Mouse (Mus musculus): Measurements from ENCODE around the gene Vhl. TPM values are rescaled to one million over a fixed set of nuclear protein-coding genes. Genes with fewer than 3 reads are reported as not detected.

The Vhl gene
- total RNA-seq, 2 experiments from 2014 or later = 20.9 to 21.4 TPM

DNA sequence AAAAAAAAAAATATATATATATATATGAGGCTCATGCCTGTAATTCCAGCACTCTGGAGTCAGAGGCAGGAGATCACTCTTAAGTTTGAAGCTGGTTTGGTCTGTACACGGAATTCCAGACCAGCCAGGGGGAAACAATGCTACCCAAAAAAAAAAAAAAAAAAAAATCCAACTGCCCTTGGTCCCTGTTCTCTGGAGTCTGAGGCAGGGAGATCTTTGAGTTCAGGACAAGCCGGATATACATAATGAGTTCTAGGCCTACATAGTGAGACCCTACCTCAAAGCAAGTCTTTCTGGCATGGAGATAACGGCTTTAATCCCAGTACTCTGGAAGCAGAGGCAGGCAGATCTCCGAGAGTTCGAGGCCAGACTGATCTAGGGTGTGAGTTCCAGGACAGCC, 373 bp upstream of the Vhl start:
- no peak for DNase-seq (ENCODE audit: low spot score in 2 of 2)

DNA sequence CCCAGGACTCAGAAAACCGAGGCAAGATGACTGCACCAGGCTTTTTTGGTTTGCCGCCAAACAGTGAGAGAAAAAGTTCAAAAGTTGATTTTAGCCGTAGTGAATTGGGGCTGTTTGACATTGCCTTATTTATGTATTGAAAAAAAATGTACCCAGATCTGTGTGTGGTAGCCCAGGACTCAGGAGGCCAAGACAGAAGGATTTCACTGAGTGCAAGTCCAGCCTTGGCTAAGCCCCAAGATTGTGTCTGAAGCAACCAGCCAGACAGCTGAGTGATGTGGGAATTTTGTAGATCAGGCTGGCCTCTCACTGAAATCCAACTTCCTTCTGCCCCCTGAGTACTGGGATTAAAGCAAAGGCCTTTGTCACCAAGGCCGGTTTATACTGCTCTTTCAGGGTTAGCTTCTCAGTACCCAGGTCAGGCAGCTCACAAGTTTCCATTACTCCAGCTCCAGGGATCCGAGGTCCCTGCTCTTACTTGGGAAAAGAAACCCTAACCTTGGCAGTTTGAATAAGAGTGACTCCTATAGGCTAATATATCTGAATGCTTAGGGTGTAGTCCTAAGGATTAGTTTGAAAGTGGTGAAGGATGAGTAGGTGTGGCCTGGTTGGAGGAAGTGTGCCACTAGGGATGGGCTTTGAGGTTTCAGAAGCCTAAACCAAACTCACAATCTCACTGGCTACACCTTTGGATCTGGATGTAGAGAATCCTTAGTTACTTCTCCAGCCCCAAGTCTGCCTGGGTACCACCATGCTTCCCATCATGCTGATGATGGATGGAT, 1.4 kb downstream of the Vhl start:
- no peak for DNase-seq (ENCODE audit: low spot score in 2 of 2)

DNA sequence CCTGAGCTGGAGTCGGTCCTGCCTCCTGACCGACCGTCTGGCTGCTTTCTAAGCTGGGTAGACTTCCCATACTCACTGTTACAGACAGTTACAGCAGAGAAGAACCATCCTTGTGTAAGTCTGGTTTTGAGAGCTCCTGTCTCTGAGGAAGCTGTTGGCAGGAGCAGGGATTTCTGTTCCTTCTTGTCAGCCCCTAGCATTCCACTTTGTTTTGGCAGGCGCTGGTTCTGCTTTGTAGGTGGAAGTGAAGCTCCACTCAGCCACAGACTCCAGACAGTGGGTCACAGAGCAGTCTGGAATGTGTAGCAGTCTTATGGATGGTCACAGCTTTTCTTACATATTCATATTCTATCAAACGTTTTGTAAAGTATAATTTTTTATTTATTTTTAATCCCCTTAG, 6.6 kb downstream of the Vhl start:
- no peak for DNase-seq (ENCODE audit: low spot score in 2 of 2)

DNA sequence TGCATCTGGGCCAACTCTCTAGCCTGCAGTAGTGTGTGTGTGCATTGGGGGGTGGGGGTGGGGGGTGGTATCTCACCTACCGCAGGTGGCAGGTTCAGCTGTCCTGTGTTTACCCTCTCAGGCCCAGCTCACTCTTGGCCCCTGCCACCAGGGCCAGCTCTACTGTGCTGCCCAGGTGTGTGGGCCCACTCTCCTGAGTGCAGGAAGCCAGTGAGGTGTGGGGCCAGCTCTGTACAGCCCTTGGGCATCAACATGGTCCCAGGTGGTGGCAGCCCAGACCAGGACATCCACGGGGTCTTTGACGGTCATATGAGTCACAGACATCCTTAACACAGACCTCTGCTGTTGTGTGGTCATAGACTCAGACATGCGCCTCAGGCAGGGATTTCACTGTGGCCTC, 9.1 kb downstream of the Vhl start:
- DNase-seq (ENCODE audit: low spot score in 2 of 2) = no peak

DNA sequence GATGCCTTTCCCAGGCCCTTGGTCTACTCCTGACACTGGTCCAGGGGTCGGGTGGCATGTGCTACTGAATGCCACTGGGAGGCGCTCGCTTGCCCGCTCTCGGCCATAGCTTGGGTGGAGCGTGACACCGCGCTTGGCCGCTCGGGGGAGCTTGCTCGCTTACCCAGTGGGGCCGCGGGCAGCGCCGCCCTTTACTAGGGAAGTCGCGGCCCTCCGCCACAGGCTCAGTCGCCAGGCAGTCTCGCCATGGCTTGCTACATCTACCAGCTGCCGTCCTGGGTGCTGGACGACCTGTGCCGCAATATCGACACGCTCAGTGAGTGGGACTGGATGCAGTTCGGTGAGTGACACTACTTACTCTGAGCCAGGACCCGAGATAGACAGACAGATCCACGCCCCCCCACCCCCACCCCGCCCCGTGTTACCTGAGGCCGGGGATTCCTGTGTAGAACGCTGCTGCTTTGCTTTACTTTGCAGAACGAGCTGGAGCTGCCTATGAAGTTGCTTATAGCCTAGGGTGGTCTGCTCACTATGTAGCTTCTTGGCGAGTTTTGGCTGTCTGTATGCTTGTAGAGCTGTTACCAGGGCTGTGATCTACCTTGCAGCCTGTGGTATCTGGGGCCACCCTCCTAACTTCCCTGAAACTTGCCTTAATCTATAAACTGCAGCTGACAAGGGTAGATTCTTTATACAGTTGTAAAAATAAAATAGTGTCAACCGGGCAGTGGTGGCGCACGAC, 14.7 kb downstream of the Vhl start, which contains the start of gene Irak2:
Gene Irak2, plus strand, starts transcription at position 166 of the 739 bp plus-strand sequence.
- peak; percentile 94 to 97 for DNase-seq (ENCODE audit: low spot score in 2 of 2)

DNA sequence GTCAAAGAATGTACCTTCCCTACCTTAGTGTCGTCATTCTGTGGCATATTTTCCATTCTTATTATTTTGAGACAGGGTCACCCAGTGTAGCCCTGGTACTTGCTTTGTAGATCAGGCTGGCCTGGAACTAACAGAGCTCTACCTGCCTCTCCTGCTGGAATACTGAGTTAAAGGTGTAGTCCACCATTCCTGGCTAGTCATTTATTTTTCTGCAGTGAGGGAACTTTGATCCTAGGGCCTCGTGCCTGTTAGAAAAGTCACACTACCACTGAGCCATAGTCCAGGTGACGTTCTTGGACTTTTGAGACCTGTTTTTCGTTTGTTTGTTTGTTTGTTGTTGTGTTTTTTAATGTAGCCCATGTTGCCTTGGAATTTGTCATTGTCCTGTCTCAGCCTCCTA, 15.4 kb downstream of the Vhl start:
- DNase-seq (ENCODE audit: low spot score in 2 of 2) = no peak

DNA sequence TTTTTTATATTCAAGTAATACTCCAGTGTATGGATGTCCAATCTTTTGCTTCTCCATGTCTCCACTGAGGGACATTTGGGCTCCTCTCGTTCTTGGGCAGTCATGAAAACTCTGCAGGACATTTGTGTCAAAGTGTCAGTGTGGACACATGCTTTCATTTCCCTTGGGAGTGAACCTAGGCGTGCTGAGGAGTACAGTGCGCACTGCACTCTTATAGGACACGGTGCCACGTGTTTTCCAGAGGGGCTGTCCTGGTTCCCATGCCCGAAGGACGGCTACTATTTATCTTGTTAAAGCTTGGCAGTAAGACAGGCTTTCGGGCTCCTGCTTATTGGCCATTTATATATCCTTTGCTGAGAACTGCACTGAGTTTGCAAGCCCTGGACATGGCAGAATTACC, 18.8 kb downstream of the Vhl start:
- DNase-seq (ENCODE audit: low spot score in 2 of 2) = no peak

DNA sequence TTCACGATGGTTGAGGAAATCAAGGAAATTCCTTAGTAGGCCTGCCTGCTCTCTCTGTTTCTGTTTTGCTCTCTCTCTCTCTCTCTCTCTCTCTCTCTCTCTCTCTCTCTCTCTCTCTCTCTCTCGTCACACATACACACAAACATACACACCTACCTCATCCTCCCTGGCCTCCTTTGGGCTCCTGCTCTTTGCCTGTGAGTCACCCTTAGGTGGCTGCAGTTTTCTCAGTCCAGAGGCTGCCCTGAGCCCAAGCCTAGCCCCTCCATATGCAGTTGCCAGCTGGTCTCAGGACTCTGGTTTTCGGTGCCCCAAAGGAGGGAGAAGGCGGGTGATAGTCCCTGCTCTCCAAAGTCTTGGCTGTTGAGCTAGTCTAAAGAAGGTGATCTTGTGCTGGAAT, 19.3 kb downstream of the Vhl start:
- DNase-seq (ENCODE audit: low spot score in 2 of 2) = no peak

DNA sequence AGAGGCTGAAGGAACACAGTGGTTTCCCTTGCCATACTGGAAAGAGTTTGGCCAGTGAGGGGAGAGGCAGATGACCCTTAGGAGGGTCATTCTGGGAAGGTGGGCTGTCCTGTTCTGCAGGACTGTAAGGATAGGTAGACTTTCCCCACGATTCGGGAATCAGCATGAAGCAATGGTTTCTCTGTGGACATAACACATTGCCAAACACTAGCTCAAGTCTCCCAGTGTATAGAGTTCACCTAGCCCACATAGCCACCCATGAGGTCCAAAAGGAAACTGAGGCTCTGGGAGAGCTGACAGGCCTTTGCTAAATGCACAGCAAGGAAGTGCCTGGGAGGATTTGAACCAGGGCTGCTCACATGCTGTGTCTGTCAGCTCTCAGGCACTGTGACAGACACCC, 20.2 kb downstream of the Vhl start:
- DNase-seq (ENCODE audit: low spot score in 2 of 2) = no peak

DNA sequence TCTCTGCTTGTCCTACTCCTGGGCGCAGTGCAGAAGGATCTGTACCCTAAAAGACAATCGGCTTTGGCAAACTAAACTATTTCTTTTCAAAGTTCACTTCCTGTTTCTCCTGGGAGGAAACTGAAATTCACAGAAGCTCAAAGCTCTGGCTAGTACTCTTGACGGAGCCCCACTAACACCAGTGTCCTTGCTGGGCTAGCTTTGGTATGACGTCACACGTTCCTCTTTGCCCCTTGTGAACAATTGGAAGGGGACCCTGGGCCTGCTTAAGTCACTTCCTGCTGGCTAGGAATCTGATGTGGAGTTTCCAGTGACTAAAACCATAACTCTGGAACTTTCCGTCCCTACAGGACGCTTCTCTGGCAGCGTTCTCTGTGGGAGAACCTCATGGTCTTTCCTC, 21.0 kb downstream of the Vhl start:
- DNase-seq (ENCODE audit: low spot score in 2 of 2) = no peak

DNA sequence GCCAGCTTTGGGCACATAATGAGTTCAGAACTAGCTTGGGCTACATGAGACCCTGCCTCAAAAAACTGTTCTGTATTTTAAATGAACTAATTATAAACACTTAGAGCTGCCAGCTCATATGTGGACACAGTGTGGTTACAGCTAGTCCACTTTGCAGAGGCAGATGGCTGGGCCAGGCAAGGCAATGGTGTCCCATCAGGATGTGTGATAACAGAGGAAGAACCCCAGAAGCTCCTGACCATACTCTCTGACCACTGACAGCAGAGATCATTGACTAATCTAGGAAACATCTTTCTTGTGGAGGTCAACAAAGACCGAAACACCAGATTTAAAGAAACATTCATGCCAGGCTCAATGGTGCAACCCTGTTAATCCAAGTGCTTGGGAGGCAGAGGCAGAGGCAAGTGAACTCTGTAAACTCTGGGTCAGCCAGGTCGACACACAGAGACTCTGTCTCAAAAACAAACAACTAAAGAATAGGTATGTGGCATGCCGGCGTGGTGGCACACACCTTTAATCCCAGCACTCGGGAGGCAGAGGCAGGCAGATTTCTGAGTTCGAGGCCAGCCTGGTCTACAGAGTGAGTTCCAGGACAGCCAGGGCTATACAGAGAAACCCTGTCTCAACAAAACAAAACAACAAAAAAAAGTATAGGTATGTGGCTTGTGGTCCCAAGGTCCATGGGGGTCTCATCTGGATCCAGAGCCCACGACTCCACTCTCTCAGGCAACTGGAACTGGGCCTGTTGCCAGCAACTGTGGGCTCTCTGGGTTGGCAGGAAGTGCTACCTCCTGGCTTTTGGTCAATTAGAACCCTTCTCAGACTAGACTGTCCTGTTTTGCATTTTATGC, 25.8 kb downstream of the Vhl start:
- DNase-seq (ENCODE audit: low spot score in 2 of 2) = no peak

DNA sequence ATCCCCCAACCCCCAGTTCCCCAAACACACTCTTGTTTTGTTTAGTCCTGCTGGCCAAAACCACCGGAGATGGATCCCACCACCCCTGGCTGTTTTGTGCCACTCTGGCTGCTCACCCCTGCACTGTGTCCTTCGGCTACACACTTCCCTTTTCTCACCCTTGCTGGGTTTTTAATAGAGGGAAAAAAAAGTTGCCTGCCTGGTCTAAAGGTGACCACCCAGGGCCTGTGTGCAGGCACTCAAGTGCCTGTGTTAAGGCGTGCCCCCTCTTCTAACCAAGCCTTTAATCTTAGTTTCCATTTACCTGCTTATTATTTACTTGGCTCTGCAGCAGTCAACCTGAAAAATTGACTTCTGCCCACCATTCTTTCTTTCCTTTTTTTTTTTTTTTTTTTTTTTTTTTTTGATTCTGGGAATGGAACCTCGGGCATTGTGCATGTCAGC, 26.5 kb downstream of the Vhl start:
- no peak for DNase-seq (ENCODE audit: low spot score in 2 of 2)

DNA sequence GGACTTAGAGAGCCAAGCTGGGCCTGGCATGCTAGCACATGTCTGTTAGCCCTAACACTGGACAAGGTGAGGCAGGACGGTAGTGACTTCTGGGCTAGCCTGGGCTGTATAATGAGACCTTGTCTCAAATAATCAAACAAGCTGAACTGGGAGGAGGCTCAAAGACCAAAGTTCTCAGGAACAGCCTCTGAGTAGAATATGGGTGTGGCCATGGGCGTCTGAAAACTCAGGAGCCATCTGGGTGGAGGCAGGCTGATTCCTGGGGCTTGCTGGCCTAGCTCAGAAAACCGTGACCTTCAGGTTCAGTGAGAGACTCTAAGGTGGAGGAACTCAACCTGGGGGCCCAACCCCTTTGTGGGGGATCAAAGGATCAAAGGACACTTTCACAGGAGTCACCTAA, 27.9 kb downstream of the Vhl start:
- DNase-seq (ENCODE audit: low spot score in 2 of 2) = no peak

DNA sequence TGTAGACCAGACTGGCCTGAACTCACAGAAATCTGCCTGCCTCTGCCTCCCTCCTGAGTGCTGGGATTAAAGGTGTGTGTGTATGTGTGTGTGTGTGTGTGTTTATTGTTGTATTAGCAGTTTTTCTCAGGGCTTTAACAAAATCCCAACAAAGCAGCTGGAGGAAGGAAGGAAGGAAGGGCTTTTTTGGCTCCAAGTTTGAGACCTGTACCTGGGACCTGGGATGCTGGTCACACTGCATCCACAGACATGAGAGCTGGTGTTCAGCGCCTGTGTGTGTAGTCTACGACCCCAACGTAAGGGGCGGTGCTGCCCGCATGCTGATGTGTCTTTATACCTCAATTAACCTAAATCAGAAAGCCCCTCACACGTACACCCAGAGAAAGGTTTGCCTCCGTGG, 29.8 kb downstream of the Vhl start:
- no peak for DNase-seq (ENCODE audit: low spot score in 2 of 2)

DNA sequence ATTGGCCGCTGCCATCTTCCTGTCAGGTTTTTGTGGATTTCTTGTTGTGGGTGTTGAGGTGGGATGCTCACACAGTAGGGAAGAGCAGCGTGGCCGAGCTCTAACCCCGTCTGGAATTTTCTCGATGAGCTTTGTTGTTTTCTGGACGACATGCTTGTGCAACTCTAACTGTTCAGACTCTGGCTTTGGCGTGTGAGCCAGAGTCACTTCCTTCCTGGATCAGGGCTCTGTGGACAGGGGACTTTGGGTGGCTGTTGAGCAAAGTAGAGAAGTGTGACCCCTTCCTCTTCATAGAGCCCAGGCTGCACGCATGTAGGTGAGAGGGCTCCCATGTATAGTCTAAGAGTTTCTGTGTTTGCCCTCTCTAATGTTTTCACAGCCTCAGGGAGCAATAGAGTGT, 30.3 kb downstream of the Vhl start:
- no peak for DNase-seq (ENCODE audit: low spot score in 2 of 2)

DNA sequence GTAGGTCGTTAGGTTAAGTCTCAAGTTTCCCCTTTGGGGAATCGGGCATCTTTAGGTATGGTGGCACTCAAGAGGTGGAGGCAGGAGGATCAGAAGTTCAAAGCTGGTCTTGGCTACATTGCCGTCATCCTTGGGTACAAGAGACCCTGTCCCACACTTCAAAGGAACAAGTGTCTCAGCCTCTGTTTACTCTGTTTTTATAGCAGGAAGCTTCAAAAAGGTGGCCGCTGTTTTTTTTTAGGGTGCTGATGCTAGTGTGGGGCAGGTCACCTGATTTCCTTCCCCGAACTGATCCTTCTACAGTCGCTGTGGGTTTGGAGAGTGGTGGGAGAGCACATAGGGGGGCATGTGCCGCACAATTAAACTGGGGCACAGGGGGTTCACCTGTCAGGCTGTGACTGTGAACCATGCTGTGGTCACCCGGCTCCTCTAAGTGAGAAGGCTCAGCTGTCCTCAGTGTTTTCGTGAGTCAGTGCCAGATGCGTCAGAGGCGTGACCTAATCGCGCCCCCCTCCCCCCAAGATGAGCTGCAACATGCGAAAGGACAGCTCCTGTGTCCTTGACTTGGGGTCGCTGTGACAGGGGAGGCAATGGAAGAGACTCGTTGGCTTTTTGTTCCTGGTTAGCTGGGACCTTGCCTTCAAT, 31.1 kb downstream of the Vhl start:
- DNase-seq (ENCODE audit: low spot score in 2 of 2) = peak; percentile 64 to 69

DNA sequence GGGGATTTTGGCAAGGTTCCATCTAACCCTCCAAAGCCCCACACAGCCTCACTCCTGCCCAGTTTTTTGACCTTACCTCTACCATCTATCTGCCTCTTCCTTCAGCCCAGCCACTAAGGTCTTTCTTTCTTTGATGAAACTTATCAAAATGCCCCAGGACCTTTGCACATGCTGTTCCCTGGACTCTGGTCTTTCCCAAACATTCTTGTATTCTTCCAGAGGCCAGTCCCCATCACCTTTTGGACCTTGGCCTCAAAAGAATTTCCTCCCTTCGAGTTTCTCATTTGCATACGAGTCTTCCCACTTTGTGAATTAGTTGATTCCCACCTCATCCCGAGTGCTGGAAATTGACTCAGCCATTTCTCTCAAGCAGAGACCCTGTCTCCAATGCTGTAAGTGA, 31.7 kb downstream of the Vhl start:
- DNase-seq (ENCODE audit: low spot score in 2 of 2) = no peak

DNA sequence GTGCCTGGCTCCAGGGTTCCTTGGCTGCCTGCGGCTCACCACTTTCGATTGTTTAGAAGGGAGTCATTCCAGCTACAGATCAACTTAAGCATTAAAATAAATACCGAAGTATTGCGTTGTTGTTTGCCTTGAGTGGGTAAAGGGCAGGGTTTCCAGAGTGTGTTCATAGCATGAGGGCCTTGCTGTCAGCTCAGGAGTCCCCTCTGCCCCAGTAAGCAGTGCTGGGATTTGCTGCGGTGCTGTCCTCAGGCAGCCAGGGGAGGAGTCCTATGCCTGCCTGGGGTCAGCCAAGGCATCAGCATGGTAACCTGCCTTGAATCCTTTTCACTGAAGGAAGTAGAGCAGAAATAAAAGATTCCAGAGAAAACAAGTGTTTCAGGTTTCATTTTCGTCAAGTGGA, 33.1 kb downstream of the Vhl start:
- DNase-seq (ENCODE audit: low spot score in 2 of 2) = no peak

DNA sequence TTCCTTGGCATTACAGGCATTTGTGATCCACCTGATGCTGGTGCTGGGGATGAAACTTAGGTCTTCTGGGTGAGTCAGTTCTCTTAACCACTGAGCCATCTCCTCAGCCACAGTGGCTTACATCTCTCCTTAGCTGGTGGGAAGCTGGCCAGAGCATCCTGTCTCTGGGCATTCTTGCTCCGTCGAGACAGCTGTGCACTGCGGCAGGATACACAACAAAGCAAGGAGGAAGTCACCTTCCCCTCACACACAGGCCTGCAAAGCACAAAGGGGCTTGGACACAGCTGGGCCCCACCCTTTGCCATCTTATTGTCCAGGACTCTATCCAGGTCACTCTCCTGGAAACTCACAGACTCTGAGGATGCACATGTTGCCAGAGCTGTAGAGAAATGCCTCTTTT, 34.5 kb downstream of the Vhl start:
- no peak for DNase-seq (ENCODE audit: low spot score in 2 of 2)

DNA sequence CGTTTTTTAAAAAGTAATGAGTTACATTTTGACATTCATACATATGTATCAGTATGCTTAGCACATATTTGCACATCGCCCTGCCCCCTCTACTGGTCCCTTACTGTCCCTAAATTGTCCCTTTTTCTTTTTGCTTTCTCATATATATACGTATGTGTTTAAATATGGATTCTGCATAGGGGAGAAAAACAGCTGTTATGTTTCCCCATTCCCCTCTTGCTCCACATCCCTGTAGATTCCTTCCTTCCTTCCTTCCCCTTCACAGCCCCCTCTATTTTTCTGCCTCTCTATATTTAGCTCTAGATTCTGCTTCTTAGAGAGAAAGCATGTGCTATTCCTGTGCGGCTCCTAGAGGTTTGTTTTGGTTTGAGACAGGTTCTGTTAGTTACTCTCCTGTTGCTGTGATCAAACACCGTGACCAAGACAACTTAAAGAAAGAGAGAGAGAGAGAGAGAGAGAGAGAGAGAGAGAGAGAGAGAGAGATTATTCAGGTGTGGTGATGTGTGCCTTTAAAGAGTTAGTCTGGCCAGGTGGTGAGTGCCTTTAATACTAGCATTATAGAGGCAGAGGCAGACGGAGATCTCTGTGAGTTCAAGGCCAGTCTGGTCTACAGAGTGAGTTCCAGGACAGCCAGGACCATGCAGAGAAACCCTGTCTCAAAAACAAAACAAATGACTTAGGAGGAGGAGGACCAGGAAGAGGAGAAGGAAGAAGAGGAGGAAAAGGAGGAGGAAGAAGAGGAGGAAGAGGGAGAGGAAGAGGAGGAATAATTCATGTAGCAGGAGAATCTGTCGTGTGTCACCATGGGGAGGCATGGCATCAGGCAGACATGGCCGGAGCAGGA, 36.1 kb downstream of the Vhl start:
- DNase-seq (ENCODE audit: low spot score in 2 of 2) = no peak
